Mouse (Mus musculus) urinary bladder, postnatal 10 days (tissue): ENCODE data around the gene Itgae.
"Not testable (repeated sequence)": the region's sequence is repeated elsewhere in the genome, so short reads cannot be mapped to it uniquely, and the experiment has no call there.

ENCODE experiments used
- DNase-seq: peaks from one replicate; pipeline ENCODE4 v3.0.0; 2022; ENCODE audit warnings: low spot score

Gene Itgae

GRCm38 (mm10) chr11:73092877-73093276 is 2.5 kb downstream of the Itgae start:
- DNase-seq = no peak

- DNase-seq = no peak
These were observed 4.0 kb downstream of the Itgae start for GRCm38 (mm10) chr11:73094231-73094995.

- DNase-seq = no peak
These were observed 8.5 kb downstream of the Itgae start for GRCm38 (mm10) chr11:73098860-73099259.

- DNase-seq = no peak
These were observed 9.8 kb downstream of the Itgae start for GRCm38 (mm10) chr11:73099976-73100750.

GRCm38 (mm10) chr11:73101308-73101707 is 10.9 kb downstream of the Itgae start:
- no peak for DNase-seq

GRCm38 (mm10) chr11:73105246-73105645 is 14.9 kb downstream of the Itgae start:
- no peak for DNase-seq

GRCm38 (mm10) chr11:73107358-73107757 is 17.0 kb downstream of the Itgae start:
- not testable (repeated sequence) for DNase-seq

- DNase-seq = no peak
These were observed 18.0 kb downstream of the Itgae start for GRCm38 (mm10) chr11:73108195-73108897.

GRCm38 (mm10) chr11:73108898-73109625 is 18.7 kb downstream of the Itgae start:
- no peak for DNase-seq

GRCm38 (mm10) chr11:73109941-73110340 is 19.6 kb downstream of the Itgae start:
- no peak for DNase-seq

- DNase-seq = no peak
These were observed 21.0 kb downstream of the Itgae start for GRCm38 (mm10) chr11:73111414-73111813.

GRCm38 (mm10) chr11:73126495-73126894 is 36.1 kb downstream of the Itgae start:
- no peak for DNase-seq

GRCm38 (mm10) chr11:73131020-73131419 is 40.6 kb downstream of the Itgae start:
- DNase-seq = no peak

- no peak for DNase-seq
These were observed 42.6 kb downstream of the Itgae start for GRCm38 (mm10) chr11:73132999-73133398.

- DNase-seq = no peak
These were observed 43.8 kb downstream of the Itgae start for GRCm38 (mm10) chr11:73134222-73134621.

GRCm38 (mm10) chr11:73136587-73136986 is 46.2 kb downstream of the Itgae start:
- DNase-seq = no peak

- DNase-seq = no peak
These were observed 46.7 kb downstream of the Itgae start for GRCm38 (mm10) chr11:73137116-73137515.

GRCm38 (mm10) chr11:73137591-73138501 is 47.5 kb downstream of the Itgae start, which contains the start of gene Haspin:
Haspin (minus strand) TSS chr11:73138294.
- peak; percentile 71 for DNase-seq

GRCm38 (mm10) chr11:73144261-73144681 is 53.9 kb downstream of the Itgae start:
- no peak for DNase-seq

GRCm38 (mm10) chr11:73146026-73146974 is 55.9 kb downstream of the Itgae start:
- no peak for DNase-seq
